Mouse (Mus musculus) layer of hippocampus, postnatal 14 days (tissue): Measurements from ENCODE around the gene Asprv1. TPM values are rescaled to one million over a fixed set of nuclear protein-coding genes. Genes with fewer than 3 reads are reported as not detected.

Experiments
- DNase-seq, 2 experiments: peaks; one replicate each; pipeline ENCODE4 v3.0.0; 2021 to 2022; ENCODE audit warnings: low spot score in 2 of 2, mixed read lengths in 1 of 2
- long read RNA-seq, 2 experiments: library from polyadenylated mRNA; stranded (forward); transcript quantifications; one replicate each; pipeline ENCODE4 v2.0.0; 2021
- total RNA-seq, 2 experiments: library from RNA; stranded (reverse); gene quantifications; 2 replicates each; pipeline ENCODE4 v1.2.3; 2021

Gene Asprv1
- 1 to 10 TPM; 1.2 to 2.1 TPM for total RNA-seq
- long read RNA-seq, experiment 1 = 0 reads
- long read RNA-seq, experiment 2 = 0 reads

DNA sequence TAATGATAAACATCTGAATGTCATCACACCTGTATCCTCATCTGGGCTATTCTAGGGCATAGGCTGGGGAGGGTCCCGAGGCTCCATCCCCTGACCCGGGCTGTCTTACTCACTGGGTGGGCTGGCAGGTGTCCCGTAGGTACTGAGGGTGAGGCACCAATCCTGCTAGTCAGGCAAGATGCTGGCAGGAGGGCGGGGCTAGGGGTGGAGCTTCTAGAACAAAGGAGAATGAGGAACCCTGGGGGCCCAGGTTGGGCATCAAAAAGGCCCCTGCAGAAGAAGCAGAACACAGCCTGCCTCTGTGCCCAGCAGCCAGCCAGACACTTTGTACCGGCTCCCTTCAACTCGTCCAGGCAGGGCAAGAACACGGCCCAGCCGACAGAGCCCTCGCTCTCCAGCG lies at the start of gene Asprv1:
Gene Asprv1, plus strand, starts transcription at position 219 of the 400 bp plus-strand sequence.
- no peak for DNase-seq

DNA sequence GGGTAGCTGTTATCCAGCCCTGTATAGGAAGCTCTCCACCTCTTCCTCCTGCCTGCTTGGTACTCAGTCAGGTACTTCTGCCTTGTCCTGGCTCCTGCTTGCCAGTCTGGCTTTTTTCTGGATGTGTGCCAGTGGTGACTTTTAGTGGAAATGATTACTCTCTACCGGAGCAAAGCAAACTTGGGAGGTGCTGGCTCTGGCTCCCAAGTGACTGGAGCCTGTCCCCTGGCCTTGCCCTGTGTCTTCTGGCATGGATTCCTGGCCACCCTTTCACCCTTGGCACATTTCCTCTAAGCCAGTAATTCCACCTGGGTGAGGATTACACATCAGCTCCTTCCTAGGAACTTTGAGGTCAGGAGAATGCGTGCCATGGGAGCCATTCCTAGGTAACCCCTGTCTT lies 49.6 kb upstream of the Asprv1 start:
- no peak for DNase-seq

DNA sequence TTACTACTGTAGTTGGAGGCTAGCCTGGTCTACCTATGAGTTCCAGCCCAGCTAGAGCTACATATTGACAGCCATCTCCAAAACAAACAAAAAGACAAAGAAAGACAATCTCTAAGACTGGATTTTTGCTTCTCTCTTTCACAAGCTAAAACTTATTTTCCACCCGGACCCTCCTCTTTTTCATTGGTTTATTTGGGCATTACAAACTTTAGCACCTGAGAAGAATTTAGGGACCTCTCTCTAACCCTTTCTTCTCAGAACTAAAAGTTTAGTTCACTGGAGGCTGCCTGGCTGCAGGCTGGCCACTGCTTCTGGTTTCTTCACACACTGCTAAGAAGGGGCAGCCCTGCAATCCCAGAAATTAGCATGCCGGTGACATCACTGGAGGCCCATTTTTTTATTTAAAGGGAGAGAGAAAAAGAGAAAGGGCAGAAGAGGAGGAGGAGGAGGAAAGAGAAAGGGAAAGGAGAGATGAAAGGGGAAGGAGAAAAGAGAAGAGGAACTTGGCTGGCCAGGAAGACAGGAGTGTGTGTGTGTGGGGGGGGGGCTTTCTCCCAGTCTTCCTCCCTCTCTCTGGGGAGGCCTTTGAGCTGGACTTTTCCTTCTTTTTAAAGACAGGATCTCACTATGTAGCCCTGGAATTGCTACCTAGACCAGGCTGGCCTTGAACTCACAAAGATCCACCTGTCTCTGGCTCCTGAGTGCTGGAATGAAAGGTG lies 48.7 kb upstream of the Asprv1 start:
- no peak for DNase-seq

DNA sequence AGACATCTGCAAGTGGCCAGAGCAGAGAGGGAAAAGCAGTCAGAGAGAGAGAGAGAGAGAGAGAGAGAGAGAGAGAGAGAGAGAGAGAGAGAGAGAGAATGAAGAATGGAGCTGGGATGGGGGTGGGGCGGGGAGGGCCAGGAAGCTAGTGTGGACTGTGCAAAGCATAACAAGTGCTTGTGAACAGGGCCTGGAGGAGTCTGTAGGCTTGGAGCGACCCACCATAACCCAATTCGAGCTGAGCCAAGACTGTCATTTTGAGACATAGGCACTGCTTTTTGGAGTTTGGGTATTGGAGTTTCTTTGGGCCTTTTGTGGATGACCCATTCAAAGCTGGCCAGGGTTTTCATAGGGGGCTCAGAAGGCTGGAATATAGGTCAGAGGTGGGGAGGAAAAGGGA lies 48.0 kb upstream of the Asprv1 start:
- DNase-seq = no peak

DNA sequence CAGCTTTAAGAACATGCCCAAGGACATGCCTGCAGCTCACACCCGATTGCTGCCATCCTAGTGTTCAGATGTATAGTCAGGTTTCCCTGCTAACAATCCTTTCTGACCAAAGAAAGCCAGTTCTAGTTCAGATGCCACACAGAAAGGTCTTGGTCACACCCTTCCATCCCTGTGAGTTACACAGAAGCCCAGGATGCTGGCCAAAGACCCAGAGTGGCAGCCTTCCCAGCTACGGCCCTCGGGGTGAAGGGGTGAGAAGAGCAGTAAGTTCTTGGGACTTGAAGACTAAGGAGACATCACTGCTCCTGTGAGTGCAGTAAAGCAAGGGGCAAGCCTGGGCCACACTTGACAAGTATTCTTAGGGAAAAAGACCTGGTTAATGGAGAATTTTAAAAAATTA lies 44.8 kb upstream of the Asprv1 start:
- no peak for DNase-seq

DNA sequence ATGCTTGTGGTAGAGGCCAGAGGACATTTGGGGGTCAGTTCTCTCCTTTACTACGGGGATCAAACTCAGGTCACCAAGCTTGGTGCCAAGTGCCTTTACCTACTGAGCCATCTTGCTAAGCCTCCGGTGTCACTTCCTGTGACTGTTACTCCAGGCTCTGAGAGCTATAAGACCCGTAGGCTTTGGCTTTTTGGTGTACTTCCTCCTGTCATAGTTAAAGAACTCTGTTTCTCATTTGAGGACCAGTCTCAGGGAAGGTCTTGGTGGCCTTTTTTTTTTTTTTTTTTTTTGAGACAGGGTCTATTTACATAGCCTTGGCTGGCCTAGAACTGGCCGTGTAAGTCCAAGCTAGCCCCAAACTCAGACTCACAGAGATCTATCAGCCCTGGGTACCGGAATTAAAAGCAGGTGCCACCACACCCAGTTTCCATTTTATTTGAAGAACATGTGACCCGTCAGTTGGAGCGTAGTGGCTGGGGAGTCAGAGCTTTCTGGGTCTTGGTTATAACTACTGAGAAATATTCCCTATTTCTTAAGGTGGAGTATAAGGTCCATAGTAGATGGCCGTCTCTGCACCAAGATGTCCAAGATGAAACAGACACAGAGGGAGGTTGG lies 44.3 kb upstream of the Asprv1 start:
- DNase-seq = no peak

DNA sequence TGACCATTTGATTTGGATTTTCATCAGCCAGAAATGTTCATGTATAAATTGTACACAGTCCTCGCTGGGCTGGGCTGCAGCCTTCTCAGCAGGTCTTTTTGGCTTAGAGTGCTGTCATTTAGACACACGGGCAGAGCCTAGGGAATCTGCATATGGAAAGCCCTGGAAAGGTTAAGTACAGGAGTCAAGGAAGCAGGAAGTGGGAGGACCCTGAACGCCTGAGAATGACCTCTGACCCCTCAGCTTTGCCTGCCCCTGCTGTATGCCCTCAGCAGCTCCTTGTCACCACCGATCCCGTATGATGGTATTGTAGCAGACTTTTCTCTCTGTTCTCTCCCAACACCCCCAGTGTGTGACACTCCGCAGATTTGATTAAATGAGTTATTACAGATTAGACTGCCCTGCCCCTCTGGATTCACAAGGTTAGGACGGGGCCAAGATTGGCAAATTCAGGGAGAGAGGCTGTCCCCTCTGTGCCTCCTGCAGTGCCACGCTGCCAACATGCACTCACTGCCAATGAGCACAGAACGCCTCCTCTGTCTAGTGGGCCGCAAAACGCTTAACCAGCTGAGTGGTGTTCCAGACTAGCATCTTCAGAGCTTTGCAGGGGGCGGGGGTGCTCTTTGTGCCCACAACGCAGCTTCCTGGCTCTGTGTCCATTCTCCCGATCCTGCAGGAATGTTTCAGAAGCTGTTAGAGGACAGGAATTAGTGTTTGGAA lies 43.5 kb upstream of the Asprv1 start:
- DNase-seq = peak; percentile 81 to 86

DNA sequence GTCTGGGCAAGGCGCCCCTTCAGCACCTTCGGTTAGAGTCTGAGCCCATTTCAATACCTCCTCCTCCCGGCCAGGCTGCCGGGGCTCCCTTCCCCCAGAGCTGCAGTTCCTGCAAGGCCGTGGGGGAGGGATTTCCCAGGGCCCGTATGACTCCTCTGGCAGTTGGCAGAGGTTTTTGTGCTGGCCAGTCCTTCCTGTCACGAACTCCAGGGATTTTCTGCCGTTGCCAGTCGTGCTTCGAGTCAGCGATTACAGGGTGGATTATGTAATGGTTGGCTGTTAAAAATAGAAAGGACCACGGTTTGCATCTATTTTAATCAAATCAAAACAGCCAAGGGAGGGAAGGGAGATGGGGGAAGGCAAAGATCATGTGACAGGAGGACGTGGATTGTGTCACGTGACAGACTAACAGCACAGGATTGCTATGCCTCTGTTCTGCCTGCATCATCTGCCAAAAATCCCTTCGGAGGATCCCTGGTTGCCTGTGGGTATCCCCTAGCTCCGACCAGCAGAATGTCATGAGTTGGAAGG lies 42.8 kb upstream of the Asprv1 start:
- peak; percentile 87 to 92 for DNase-seq

DNA sequence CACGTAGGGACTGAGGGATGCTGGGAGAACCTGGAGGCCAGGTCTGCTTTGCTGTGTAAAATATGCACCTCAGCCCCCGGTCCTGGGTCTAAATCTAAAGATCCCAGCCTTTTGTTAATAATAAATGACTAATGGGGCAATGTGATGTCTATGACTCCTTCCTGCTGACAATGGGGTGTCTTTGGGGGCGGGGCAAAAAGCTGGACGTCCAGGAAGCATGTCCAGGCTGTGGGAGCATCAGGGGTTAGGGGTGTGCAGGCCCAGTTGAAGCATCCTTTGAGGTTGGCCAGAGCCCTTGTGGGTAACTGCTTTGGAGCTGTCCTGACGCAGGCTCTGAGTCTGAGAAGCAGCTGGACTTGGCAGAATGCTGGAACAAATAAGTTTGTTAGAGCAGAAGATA lies 41.9 kb upstream of the Asprv1 start:
- no peak for DNase-seq

DNA sequence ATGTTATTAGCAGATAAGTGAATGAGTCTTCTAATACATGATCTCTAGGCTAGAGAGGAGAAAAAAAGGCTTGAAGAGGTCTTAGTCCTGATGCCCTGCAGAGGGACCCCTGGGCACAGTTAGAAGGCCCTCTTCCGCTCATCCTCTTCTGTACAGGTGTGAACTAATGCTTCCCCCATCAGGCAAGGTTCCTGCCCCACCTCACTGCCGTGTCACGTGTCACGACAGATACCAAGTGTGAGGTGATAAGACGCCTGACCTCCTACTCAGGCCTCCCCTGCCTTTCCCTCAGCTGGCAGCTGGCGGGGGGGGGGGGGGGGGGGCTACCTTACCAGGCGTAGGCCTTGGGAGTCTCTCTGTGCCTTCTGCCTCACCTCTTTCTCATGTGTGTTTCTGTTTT lies 39.5 kb upstream of the Asprv1 start:
- no peak for DNase-seq

DNA sequence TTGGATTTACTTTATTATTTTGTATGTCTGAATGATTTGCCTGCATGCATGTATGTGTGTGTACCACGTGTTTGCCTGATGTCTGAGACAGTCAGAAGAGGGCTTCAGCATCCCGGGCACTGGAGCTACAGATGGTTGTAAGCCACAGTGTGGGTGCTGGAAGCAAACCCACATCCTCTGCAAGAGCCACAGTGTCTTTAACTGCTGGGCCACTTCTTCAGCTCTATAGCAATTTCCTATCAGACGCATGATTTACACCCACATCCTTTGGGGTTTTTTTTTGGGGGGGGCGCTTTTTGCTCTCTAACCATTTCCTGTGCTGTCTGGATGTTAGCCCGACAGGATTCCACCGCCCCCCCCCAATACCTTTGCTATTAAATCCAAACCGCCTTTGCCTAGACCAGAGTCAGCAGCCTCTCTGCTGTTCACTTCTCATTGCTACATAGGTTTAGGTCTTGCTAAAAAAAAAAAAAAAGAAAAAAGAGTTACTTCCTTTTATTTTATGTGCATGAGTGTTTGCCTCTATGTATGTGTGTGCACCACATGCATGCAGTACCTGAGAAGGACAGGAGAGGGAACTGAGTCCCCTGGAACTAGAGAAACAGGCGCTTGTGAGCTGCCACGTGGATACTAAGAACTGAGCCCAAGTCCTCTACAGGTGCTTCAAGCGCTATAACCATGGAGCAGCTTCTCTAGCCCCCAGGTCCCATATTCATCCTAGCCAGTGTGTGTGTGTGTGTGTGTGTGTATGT lies 34.6 kb upstream of the Asprv1 start:
- no peak for DNase-seq

DNA sequence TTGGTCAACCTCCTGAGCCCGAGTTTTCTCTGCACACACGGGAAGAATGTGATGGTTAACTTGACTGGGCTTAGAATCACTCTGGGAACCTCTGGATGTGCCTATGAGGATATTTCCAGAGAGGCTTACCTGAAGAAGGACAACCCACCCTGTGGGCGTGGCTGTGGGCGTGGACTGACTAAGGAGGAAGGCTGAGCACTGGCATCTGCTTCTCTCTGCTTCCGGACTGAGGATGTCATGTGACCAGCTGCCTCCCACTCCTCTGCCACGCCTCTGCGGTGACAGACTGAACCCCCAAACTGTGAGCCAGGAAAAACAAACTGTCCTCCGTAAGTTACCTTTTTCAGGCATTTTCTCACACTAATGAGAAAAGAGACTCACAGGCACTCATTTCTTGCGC lies 33.3 kb upstream of the Asprv1 start:
- DNase-seq = no peak

DNA sequence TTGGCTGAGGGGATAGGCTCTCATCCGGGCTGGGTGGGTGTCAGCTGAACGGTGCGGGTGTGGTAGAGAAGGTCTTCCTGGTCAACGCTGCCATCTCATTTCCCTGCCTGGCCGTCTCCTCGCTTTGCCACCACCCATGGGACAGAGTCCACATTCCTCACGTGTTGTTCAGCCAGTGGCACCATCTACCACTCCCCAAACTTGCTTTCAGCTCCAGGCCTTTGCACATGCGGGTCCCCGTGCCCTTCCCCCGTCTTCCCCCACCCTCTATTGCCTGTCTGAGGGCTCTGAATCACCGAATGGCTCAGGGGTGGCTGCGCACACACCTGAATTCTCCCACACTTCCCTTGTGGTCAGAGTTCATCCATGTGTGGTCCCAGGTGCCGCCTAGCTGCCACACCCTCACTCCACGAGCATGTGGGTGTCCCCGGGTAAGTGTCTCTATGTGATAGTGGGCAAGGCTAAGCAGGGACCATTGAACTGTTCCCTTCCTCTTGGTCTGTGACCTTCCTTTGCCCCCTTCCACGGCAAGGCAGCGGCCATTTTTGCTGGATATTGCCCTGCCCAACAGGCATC lies 32.0 kb upstream of the Asprv1 start:
- DNase-seq = no peak

DNA sequence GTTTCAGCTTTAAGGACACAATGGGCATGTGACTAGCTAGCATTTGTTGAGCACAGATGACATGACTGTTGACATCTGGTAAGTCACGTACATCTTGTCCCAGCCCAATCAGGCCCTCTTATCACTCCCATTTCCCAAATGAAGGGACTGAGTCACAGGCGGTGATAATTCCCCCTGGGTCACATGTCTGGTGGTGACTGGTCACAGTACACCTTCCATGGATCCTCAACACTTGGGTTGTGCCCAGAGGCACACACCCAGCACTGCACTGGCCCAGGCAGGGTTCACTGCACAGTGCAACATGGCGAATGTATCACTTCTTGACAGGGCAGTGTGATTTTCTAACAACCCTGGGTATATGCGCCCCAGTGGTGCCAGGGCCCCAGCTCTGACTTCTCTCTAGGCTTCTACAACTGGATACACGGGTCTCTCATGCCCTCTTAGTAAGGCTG lies 29.2 kb upstream of the Asprv1 start:
- DNase-seq = no peak

DNA sequence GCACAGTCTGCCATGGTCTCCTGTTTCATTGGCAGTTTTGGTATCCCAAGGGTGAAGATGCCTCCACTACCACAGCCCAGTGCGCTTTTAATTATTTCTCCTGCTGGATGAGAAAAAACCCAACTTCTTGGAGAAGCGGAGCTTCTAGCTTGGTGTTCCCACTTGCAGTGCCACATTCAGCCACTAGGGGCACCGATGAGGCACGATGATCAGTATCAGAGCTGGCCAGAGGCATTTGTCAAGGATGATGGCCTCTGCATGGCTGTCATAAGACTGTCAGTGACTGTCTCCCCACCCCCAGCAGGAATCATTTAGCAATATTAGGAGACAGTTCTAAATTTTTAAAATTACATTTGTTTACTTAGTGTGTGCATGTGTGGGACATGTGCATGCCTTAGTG lies 28.8 kb upstream of the Asprv1 start:
- peak; percentile 80 to 84 for DNase-seq

DNA sequence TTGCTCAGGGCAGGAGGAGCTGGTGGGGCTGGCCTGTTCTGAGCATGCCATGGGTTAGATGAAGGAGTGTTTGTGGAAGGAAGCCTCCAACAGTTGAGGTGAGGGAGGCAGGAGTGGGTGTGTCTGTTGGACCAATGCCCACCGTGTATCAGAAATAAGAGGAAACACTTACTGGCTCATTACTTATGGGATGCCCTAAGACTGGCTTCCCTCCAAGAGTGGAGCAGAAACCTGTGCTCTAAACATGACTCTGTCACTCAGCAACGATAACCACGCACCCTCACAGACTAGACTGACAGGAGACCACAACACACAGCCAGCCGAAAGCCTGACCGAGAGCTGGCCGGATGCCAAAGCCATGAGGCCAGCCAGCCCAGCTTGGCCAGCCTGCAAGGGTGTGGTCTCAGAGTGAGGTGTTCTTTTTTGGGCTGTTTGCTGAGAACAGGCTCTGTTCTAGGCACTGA lies 28.0 kb upstream of the Asprv1 start:
- DNase-seq = no peak

DNA sequence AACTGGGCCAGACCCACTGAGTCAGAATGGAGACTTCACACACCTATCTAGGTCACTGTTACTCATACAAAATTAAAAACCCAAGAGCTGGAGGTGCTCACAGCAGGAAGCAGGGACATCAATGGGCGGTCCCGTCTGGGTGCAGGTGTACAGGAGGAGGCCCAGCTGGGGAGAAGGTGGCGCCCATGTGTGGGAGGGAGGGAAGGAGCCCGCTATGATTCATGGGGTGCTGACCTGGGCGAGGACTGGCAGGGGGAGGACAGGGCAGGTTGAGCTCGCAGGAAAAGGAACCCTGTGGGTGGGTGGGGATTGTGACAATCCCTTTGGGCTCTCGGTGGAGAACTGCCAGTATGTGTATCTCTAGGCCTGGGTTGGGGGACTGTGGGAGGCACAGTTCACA lies 22.7 kb upstream of the Asprv1 start:
- no peak for DNase-seq

DNA sequence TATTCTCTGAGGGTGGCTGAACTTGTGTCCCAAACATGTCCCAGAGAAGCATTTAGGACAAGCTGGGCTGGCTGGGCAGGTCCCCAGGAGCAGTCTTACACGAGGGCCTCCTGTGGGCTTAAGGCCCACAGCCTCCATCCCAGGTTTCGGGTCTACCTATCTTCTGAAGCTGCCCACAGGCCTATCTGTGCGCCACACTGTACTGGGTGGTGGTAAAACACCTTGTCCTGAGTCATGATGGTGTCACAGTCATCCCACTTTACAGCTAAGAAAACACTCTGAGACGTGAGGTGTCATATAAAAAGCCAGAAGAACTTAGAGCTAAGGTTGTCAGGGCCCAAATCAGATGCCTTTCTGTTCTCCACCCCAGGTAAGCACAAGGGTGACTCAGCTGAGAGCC lies 21.7 kb upstream of the Asprv1 start:
- no peak for DNase-seq

DNA sequence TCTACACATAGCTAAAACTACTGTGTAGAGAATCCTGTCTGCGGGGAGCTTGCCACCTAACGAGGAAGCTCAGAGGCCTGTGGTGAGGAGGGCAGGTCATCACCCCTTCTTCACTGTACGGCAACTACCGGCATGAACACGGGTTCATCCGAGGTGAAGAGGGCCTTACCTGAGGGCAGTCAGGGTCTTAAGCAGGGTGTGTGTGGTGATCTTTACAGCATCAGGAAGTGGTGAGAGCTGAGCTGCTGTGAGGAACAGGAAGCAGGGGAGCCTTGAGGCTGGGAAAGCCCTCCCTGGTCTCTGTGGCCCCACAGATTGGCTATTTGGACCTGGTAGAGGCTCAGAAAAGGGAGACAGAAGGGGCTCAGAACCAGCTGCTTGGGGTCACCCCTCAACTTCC lies 20.5 kb upstream of the Asprv1 start:
- DNase-seq = no peak

DNA sequence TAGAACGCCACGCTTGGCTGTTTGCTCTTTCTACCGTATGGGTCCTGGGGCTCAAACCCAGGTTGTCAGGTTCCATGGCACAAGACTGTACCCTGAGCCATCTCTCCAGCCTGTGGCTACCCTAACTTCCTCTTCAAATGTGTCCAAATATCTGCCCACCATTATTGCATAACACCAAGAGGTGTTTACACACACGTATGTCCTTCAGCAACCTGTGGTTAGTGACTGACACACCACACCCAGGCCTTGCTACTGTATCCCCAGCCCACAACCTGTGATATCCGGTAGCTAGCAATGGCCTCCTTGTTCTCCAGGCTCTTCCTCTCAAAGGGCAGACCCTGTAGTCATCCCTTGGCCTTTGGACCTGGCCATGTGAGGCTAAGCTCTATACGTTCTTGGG lies 18.7 kb upstream of the Asprv1 start:
- no peak for DNase-seq

DNA sequence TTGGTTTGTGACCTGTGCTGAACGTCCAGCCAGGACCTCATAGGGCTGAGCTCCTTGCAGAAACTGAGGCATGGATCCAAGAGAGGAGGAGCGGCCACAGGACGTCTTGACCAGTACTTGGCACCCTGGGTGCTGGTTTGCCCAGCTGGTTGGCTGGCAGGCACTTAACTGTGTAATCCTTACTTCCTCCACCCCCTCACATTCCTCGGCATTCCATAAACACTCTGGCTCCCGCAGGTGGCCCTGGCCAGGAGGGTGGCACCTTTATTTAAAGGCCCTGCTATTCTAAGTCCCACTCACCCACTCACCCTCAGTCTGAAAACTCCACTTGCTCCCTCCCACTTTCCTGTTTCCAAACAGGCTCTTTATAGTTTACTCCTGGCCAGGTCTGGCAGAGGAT lies 17.2 kb upstream of the Asprv1 start:
- DNase-seq = no peak
